ENCODE assay signal across 12 mouse cellular contexts in the genomic region with DNA sequence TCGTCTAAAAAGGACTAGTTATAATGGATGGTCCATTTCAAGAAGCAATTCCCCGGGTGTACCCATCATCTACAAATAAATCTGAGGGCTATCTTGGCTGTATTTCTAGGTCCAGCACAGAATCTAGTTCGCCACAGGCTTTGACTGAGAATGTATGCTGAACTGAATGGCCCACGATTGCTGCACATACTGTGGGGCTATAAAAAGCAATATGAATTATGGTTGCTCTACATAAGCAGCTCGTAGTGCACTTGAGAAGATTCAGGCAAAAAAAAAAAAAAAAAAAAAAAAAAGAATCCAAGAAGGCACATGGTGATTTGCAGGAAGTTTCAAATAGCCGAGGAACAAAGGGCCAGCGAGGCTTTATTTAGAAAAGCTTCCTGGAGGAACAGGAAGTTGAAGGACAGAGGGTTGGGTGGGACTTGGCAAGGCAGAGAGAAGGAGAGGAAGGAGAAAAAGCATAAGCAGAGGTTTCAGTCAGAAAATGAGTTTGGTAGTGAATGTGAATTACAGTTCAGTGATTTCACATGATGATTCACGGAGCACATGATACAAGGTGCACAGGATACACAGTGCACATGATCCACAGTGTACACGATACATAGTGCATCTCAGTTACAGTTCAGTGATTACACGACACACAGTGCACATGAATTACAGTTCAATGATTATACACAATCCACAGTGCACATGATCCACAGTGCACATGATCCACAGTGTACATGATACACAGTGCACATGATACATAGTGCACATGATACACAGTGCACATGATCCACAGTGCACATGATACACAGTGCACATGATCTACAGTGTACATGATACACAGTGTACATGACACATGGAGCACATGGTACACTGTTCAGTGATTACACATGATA.
A peak's percentile ranks its signal among the peaks of the same experiment; 100 is the strongest.
DNase-seq lines count a peak whose midpoint lies in the region; ATAC-seq lines count a peak whose summit lies in the region.
"Had no signal": no experiment of that assay in that cellular context is flagged by ENCODE, and none has a peak within 500 bp of the region (broad histone marks: within the 10 kb centered on the region; RNA-seq: fewer than 3 reads in every experiment).

No protein-coding gene starts in this region.

- no peak overlapping the region for H3K27ac ChIP-seq in heart, embryonic 12.5 days (ENCODE audit: poor library complexity, severe bottlenecking)
- H3K27ac ChIP-seq: forebrain, embryonic 10.5 days; limb, embryonic 12.5 days had no signal

- DNase-seq in heart, adult 18-20 months: peak; percentile 48 to 80
- peak; percentile 25 to 26 for DNase-seq in adrenal gland, postnatal 36 days
- peak; percentile 19 for DNase-seq in kidney, adult 18-20 months
- peak; percentile 74 for DNase-seq in lung, postnatal 36 days
- DNase-seq in urinary bladder, adult 2 months (ENCODE audit: low spot score): no peak
- no peak for DNase-seq in thymus, postnatal 14 days
- DNase-seq in urinary bladder, adult 18-20 months (ENCODE audit: low spot score in 2 of 2): no peak
- DNase-seq: cerebellum, adult 9-10 months had no signal

- H3K4me1 ChIP-seq in heart, embryonic 12.5 days (replicated peaks): peaks cover 3% of the 10 kb centered on the region

- H3K27me3 ChIP-seq in heart, embryonic 12.5 days (replicated peaks): no peaks in the 10 kb centered on the region
- H3K27me3 ChIP-seq: limb, embryonic 12.5 days had no signal

- no peak overlapping the region for H3K4me3 ChIP-seq in heart, embryonic 12.5 days
- H3K4me3 ChIP-seq: forebrain, embryonic 10.5 days; limb, embryonic 12.5 days had no signal

- H3K9me3 ChIP-seq in heart, embryonic 12.5 days (replicated peaks): peaks cover 15% of the 10 kb centered on the region

- H3K36me3 ChIP-seq in heart, embryonic 12.5 days: no peaks in the 10 kb centered on the region
- H3K36me3 ChIP-seq: forebrain, embryonic 10.5 days; limb, embryonic 12.5 days had no signal

- ATAC-seq in heart, embryonic 12.5 days (ENCODE audit: insufficient number of reproducible peaks, low FRiP score): no peak
- ATAC-seq: hindbrain, embryonic 16.5 days had no signal

- H3K9ac ChIP-seq in heart, embryonic 12.5 days: no peak overlapping the region
- H3K9ac ChIP-seq: limb, embryonic 12.5 days had no signal

- H3K4me2 ChIP-seq in heart, embryonic 12.5 days: no peak overlapping the region
- H3K4me2 ChIP-seq: limb, embryonic 12.5 days had no signal

- WGBS in heart, embryonic 12.5 days: 76% methylated on average over 10 of the region's 10 CpGs

Comparison
In these comparisons a context has a peak if more than half of its experiments do, and no peak if none do; other contexts are left out.
1. DNase-seq: peak in heart, adult 18-20 months (2 of 2), adrenal gland, postnatal 36 days (2 of 2), kidney, adult 18-20 months (single experiment) and lung, postnatal 36 days (single experiment); none in urinary bladder, adult 2 months (single experiment), thymus, postnatal 14 days (single experiment) and urinary bladder, adult 18-20 months (0 of 2).